Mouse (Mus musculus) hindbrain, embryonic 16.5 days (tissue): ENCODE measurements around the gene Spem2. TPM values are rescaled to one million over a fixed set of nuclear protein-coding genes. Genes with fewer than 3 reads are reported as not detected.

ENCODE experiments used
- ATAC-seq: fragments of 200-750 bp; cut with Nextera tagmentation; 2 replicates; pipeline ENCODE4 v1.8.0; 2017; ENCODE audit warnings: moderate TSS enrichment, moderate library complexity
- H3K27ac ChIP-seq: fragments of 300-500 bp; sonication (generic); 2 replicates; pipeline ENCODE4 v1.5.1; 2014; ENCODE audit warnings: low read depth, mild to moderate bottlenecking, control low read depth, low read length, moderate library complexity
- H3K27me3 ChIP-seq: fragments of 300-500 bp; sonication (generic); replicated peaks from 2 replicates; pipeline ENCODE4 v1.6.1; 2014; ENCODE audit warnings: low read length; ENCODE audit not compliant: control insufficient read depth, insufficient read depth
- H3K36me3 ChIP-seq: fragments of 300-500 bp; sonication (generic); 2 replicates; pipeline ENCODE4 v1.6.1; 2014; ENCODE audit warnings: mild to moderate bottlenecking, low read length, moderate library complexity, mixed read lengths; ENCODE audit not compliant: control insufficient read depth, insufficient read depth
- H3K4me1 ChIP-seq: fragments of 300-500 bp; sonication (generic); 2 replicates; pipeline ENCODE4 v1.6.1; 2014; ENCODE audit warnings: low read depth, low read length; ENCODE audit not compliant: control insufficient read depth, insufficient read depth
- H3K4me2 ChIP-seq: fragments of 300-500 bp; sonication (generic); 2 replicates; pipeline ENCODE4 v1.6.1; 2014; ENCODE audit warnings: mild to moderate bottlenecking, low read length, control low read depth, moderate library complexity
- H3K4me3 ChIP-seq: fragments of 300-500 bp; sonication (generic); 2 replicates; pipeline ENCODE4 v1.5.1; 2014; ENCODE audit warnings: mild to moderate bottlenecking, low read length, control low read depth, moderate library complexity
- H3K9ac ChIP-seq: fragments of 300-500 bp; sonication (generic); 2 replicates; pipeline ENCODE4 v1.6.1; 2014; ENCODE audit warnings: low read depth, mild to moderate bottlenecking, control low read depth, low read length, moderate library complexity
- H3K9me3 ChIP-seq: fragments of 300-500 bp; sonication (generic); 2 replicates; pipeline ENCODE4 v1.6.1; 2014; ENCODE audit warnings: mild to moderate bottlenecking, low read length, moderate library complexity; ENCODE audit not compliant: control insufficient read depth
- WGBS: fragments of 180-500 bp; shearing (Covaris S2); extraction: QIAGEN DNeasy Blood & Tissue Kit; methylation state at CpG from one replicate; pipeline ENCODE4 v1.1.7; 2014; 5-methylcytosine and 5-hydroxymethylcytosine counted together
- polyA plus RNA-seq: library from polyadenylated mRNA; unstranded; fragments of >200 nt; fragmentation: Nextera tagmentation; extraction: Ambion mirVana; gene quantifications from 2 replicates; pipeline ENCODE4 v1.2.1, GENCODE M21; 2015

Gene Spem2
- polyA plus RNA-seq, 1 experiment from 2014 or later, result not detected

GRCm38 (mm10) chr11:69802648-69803105 lies 15.6 kb downstream of the Spem2 start:
- Histone ChIP-seq H3K4me3 (peak overlapping the region; percentile 61), H3K36me3 (no peaks in the 10 kb centered on the region), H3K27me3 (peaks cover 18% of the 10 kb centered on the region), H3K9ac (peak overlapping the region; percentile 85), H3K27ac (peak overlapping the region; percentile 95), H3K9me3 (no peaks in the 10 kb centered on the region), H3K4me2 (peak overlapping the region; percentile 85), H3K4me1 (peaks cover 50% of the 10 kb centered on the region)
- ATAC-seq, result peak; percentile 48
- WGBS, result under 1% methylated on average over 28 of the region's 33 CpGs

- Histone ChIP-seq H3K9ac (peak within 1 kb of the TSS; percentile 85), H3K9me3 (no peaks in the 10 kb centered on the region), H3K36me3 (no peaks in the 10 kb centered on the region), H3K4me1 (peaks cover 50% of the 10 kb centered on the region), H3K27me3 (peaks cover 14% of the 10 kb centered on the region), H3K4me3 (peak within 1 kb of the TSS; percentile 61), H3K4me2 (peak within 1 kb of the TSS; percentile 85), H3K27ac (peak within 1 kb of the TSS; percentile 95)
- under 1% methylated on average over 33 of the region's 33 CpGs for WGBS
- ATAC-seq, result no peak
Measured at GRCm38 (mm10) chr11:69801379-69801977, 16.8 kb downstream of the Spem2 start, which contains the start of gene Fgf11. Gene Fgf11 (minus strand): TSS chr11:69801857.

- 0% methylated on average over 34 of the region's 36 CpGs for WGBS
- Histone ChIP-seq H3K4me1 (peaks cover 52% of the 10 kb centered on the region), H3K4me3 (peak overlapping the region; percentile 61), H3K9me3 (no peaks in the 10 kb centered on the region), H3K4me2 (peak overlapping the region; percentile 85), H3K36me3 (no peaks in the 10 kb centered on the region), H3K9ac (peak overlapping the region; percentile 85), H3K27ac (peak overlapping the region; percentile 95), H3K27me3 (peaks cover 7% of the 10 kb centered on the region)
- peak; percentile 81 for ATAC-seq
Measured at GRCm38 (mm10) chr11:69800392-69801197, 17.7 kb downstream of the Spem2 start.

- Histone ChIP-seq H3K9ac (peak overlapping the region; percentile 85), H3K9me3 (no peaks in the 10 kb centered on the region), H3K4me1 (peaks cover 54% of the 10 kb centered on the region), H3K4me2 (peak overlapping the region; percentile 85), H3K27me3 (peaks cover 7% of the 10 kb centered on the region), H3K27ac (peak overlapping the region; percentile 95), H3K36me3 (no peaks in the 10 kb centered on the region), H3K4me3 (peak overlapping the region; percentile 61)
- ATAC-seq, result peak; percentile 1; the same call in 1 of the 2 replicates
- under 1% methylated on average over 11 of the region's 11 CpGs for WGBS
Measured at GRCm38 (mm10) chr11:69800138-69800391, 18.2 kb downstream of the Spem2 start.

- H3K27me3 ChIP-seq, result peaks cover 2% of the 10 kb centered on the region
- peak overlapping the region; percentile 61 for H3K4me3 ChIP-seq
- peak overlapping the region; percentile 95 for H3K27ac ChIP-seq
- H3K4me1 ChIP-seq, result peaks cover 49% of the 10 kb centered on the region
- H3K4me2 ChIP-seq, result peak overlapping the region; percentile 85
- H3K36me3 ChIP-seq, result no peaks in the 10 kb centered on the region
- 16% methylated on average over 12 of the region's 12 CpGs for WGBS
- H3K9me3 ChIP-seq, result no peaks in the 10 kb centered on the region
- H3K9ac ChIP-seq, result peak overlapping the region; percentile 85
- no peak for ATAC-seq
Measured at GRCm38 (mm10) chr11:69799394-69800137, 18.7 kb downstream of the Spem2 start.

- ATAC-seq, result no peak
- Histone ChIP-seq H3K4me1 (peaks cover 35% of the 10 kb centered on the region), H3K9me3 (no peaks in the 10 kb centered on the region), H3K4me2 (no peak overlapping the region), H3K27ac (no peak overlapping the region), H3K36me3 (no peaks in the 10 kb centered on the region), H3K27me3 (peaks cover 4% of the 10 kb centered on the region), H3K4me3 (no peak overlapping the region), H3K9ac (no peak overlapping the region)
- 88% methylated on average over 7 of the region's 7 CpGs for WGBS
Measured at GRCm38 (mm10) chr11:69797924-69798323, 20.3 kb downstream of the Spem2 start.

- H3K9me3 ChIP-seq, result no peaks in the 10 kb centered on the region
- no peak overlapping the region for H3K27ac ChIP-seq
- H3K4me2 ChIP-seq, result peak overlapping the region; percentile 90
- no peaks in the 10 kb centered on the region for H3K36me3 ChIP-seq
- peak overlapping the region; percentile 51 for H3K4me3 ChIP-seq
- H3K4me1 ChIP-seq, result peaks cover 19% of the 10 kb centered on the region
- ATAC-seq, result no peak
- H3K27me3 ChIP-seq, result peaks cover 4% of the 10 kb centered on the region
- peak overlapping the region; percentile 60 for H3K9ac ChIP-seq
- 3% methylated on average over 13 of the region's 13 CpGs for WGBS
Measured at GRCm38 (mm10) chr11:69795983-69796435, 22.3 kb downstream of the Spem2 start.

GRCm38 (mm10) chr11:69795168-69795982 lies 22.9 kb downstream of the Spem2 start, which contains the start of gene Chrnb1:
Gene Chrnb1 (minus strand): TSS chr11:69795943.
- peaks cover 18% of the 10 kb centered on the region for H3K4me1 ChIP-seq
- ATAC-seq, result peak; percentile 95
- H3K9me3 ChIP-seq, result no peaks in the 10 kb centered on the region
- no peaks in the 10 kb centered on the region for H3K36me3 ChIP-seq
- H3K9ac ChIP-seq, result peak within 1 kb of the TSS; percentile 60
- peak within 1 kb of the TSS; percentile 51 for H3K4me3 ChIP-seq
- H3K4me2 ChIP-seq, result peak within 1 kb of the TSS; percentile 90
- H3K27ac ChIP-seq, result no peak within 1 kb of the TSS
- H3K27me3 ChIP-seq, result peaks cover 4% of the 10 kb centered on the region
- WGBS, result 2% methylated on average over 52 of the region's 52 CpGs
